Mouse (Mus musculus) ES-Bruce4 (cell line): ENCODE data around the gene Cpsf3.

Source experiments
- CTCF ChIP-seq: IDR thresholded peaks from one replicate; pipeline ENCODE4 v1.8.1; 2011; ENCODE audit warnings: low read depth, low read length
- EP300 ChIP-seq: IDR thresholded peaks from 2 replicates; pipeline ENCODE4 v1.6.1; 2011; ENCODE audit warnings: low read depth, low read length; ENCODE audit not compliant: insufficient read depth
- POLR2A ChIP-seq: IDR thresholded peaks from one replicate; pipeline ENCODE4 v1.8.1; 2011; ENCODE audit warnings: low read length; ENCODE audit not compliant: insufficient read depth

- TF ChIP-seq EP300 (no peak), POLR2A (no peak), CTCF (no peak)
Observed at GRCm38 (mm10) chr12:21326325-21326724, 41.1 kb downstream of the Cpsf3 start.
